Mouse (Mus musculus) spleen, adult 2 months (tissue): Measurements from ENCODE around the gene Sema6c.

Experiments
- CTCF ChIP-seq: fragments of 200-500 bp; IDR thresholded peaks from 2 replicates; pipeline ENCODE4 v1.5.1; 2011; ENCODE audit warnings: mild to moderate bottlenecking, inconsistent platforms; ENCODE audit not compliant: insufficient read depth, insufficient read length, insufficient replicate concordance; ENCODE audit errors: extremely low read depth
- POLR2A ChIP-seq: fragments of 200-500 bp; IDR thresholded peaks from 2 replicates; pipeline ENCODE4 v1.6.1; 2011; ENCODE audit warnings: low read depth, low read length, inconsistent platforms

GRCm38 (mm10) chr3:95161618-95162344, 1.5 kb downstream of the Sema6c start:
- no peak for TF ChIP-seq CTCF
- no peak for TF ChIP-seq POLR2A
